Mouse (Mus musculus): ENCODE data around the gene Fam170b. TPM values are rescaled to one million over a fixed set of nuclear protein-coding genes. Genes with fewer than 3 reads are reported as not detected.

Gene Fam170b
- polyA plus RNA-seq, 1 experiment, result not detected

GRCm38 (mm10) chr14:32825426-32826032, 8.2 kb upstream of the Fam170b start:
- no peak overlapping the region for H3K4me3 ChIP-seq (ENCODE audit: insufficient read depth, low read length)
- H3K27ac ChIP-seq (ENCODE audit: insufficient read depth, low read length), result no peak overlapping the region
- H3K4me1 ChIP-seq (ENCODE audit: control insufficient read depth, insufficient read depth, low read length), result no peaks in the 10 kb centered on the region
- TF ChIP-seq CTCF (IDR thresholded peaks at IDR 0.05; ENCODE audit: borderline replicate concordance, insufficient read depth, low read length), result no peak

- Histone ChIP-seq H3K4me3 (ENCODE audit: insufficient read depth, low read length) (no peak overlapping the region), H3K27ac (ENCODE audit: insufficient read depth, low read length) (no peak overlapping the region), H3K4me1 (ENCODE audit: control insufficient read depth, insufficient read depth, low read length) (no peaks in the 10 kb centered on the region)
- TF ChIP-seq CTCF (IDR thresholded peaks at IDR 0.05; ENCODE audit: borderline replicate concordance, insufficient read depth, low read length) (no peak), POLR2A (IDR thresholded peaks at IDR 0.05; ENCODE audit: low read depth, low read length) (no peak)
Measured at GRCm38 (mm10) chr14:32827165-32827564, 6.6 kb upstream of the Fam170b start.

- TF ChIP-seq CTCF (IDR thresholded peaks at IDR 0.05; ENCODE audit: borderline replicate concordance, insufficient read depth, low read length), result no peak
- TF ChIP-seq POLR2A (IDR thresholded peaks at IDR 0.05; ENCODE audit: low read depth, low read length), result no peak
- Histone ChIP-seq H3K27ac (ENCODE audit: insufficient read depth, low read length) (no peak overlapping the region), H3K4me1 (ENCODE audit: control insufficient read depth, insufficient read depth, low read length) (no peaks in the 10 kb centered on the region), H3K4me3 (ENCODE audit: insufficient read depth, low read length) (no peak overlapping the region)
Measured at GRCm38 (mm10) chr14:32827994-32828650, 5.6 kb upstream of the Fam170b start.

GRCm38 (mm10) chr14:32835181-32835580, 1.4 kb downstream of the Fam170b start:
- H3K4me1 ChIP-seq (ENCODE audit: control insufficient read depth, insufficient read depth, low read length), result no peaks in the 10 kb centered on the region
- TF ChIP-seq CTCF (IDR thresholded peaks at IDR 0.05; ENCODE audit: borderline replicate concordance, insufficient read depth, low read length), result no peak
- TF ChIP-seq POLR2A (IDR thresholded peaks at IDR 0.05; ENCODE audit: low read depth, low read length), result no peak
- H3K27ac ChIP-seq (ENCODE audit: insufficient read depth, low read length), result no peak overlapping the region
- no peak overlapping the region for H3K4me3 ChIP-seq (ENCODE audit: insufficient read depth, low read length)

- Histone ChIP-seq H3K4me1 (ENCODE audit: control insufficient read depth, insufficient read depth, low read length) (no peaks in the 10 kb centered on the region), H3K27ac (ENCODE audit: insufficient read depth, low read length) (no peak overlapping the region), H3K4me3 (ENCODE audit: insufficient read depth, low read length) (no peak overlapping the region)
- TF ChIP-seq POLR2A (IDR thresholded peaks at IDR 0.05; ENCODE audit: low read depth, low read length) (no peak), CTCF (IDR thresholded peaks at IDR 0.05; ENCODE audit: borderline replicate concordance, insufficient read depth, low read length) (no peak)
Measured at GRCm38 (mm10) chr14:32835596-32835995, 1.8 kb downstream of the Fam170b start.

GRCm38 (mm10) chr14:32836191-32836590, 2.4 kb downstream of the Fam170b start:
- Histone ChIP-seq H3K27ac (ENCODE audit: insufficient read depth, low read length) (no peak overlapping the region), H3K4me3 (ENCODE audit: insufficient read depth, low read length) (no peak overlapping the region), H3K4me1 (ENCODE audit: control insufficient read depth, insufficient read depth, low read length) (no peaks in the 10 kb centered on the region)
- TF ChIP-seq POLR2A (IDR thresholded peaks at IDR 0.05; ENCODE audit: low read depth, low read length) (no peak), CTCF (IDR thresholded peaks at IDR 0.05; ENCODE audit: borderline replicate concordance, insufficient read depth, low read length) (no peak)

- Histone ChIP-seq H3K4me1 (ENCODE audit: control insufficient read depth, insufficient read depth, low read length) (no peaks in the 10 kb centered on the region), H3K4me3 (ENCODE audit: insufficient read depth, low read length) (no peak overlapping the region), H3K27ac (ENCODE audit: insufficient read depth, low read length) (no peak overlapping the region)
- no peak for TF ChIP-seq CTCF (IDR thresholded peaks at IDR 0.05; ENCODE audit: borderline replicate concordance, insufficient read depth, low read length)
- no peak for TF ChIP-seq POLR2A (IDR thresholded peaks at IDR 0.05; ENCODE audit: low read depth, low read length)
Measured at GRCm38 (mm10) chr14:32842052-32842451, 8.3 kb downstream of the Fam170b start.

- Histone ChIP-seq H3K4me1 (ENCODE audit: control insufficient read depth, insufficient read depth, low read length) (no peaks in the 10 kb centered on the region), H3K4me3 (ENCODE audit: insufficient read depth, low read length) (no peak overlapping the region), H3K27ac (ENCODE audit: insufficient read depth, low read length) (no peak overlapping the region)
- no peak for TF ChIP-seq POLR2A (IDR thresholded peaks at IDR 0.05; ENCODE audit: low read depth, low read length)
- TF ChIP-seq CTCF (IDR thresholded peaks at IDR 0.05; ENCODE audit: borderline replicate concordance, insufficient read depth, low read length), result no peak
Measured at GRCm38 (mm10) chr14:32854059-32854458, 20.3 kb downstream of the Fam170b start.

- H3K4me1 ChIP-seq (ENCODE audit: control insufficient read depth, insufficient read depth, low read length), result no peaks in the 10 kb centered on the region
- H3K27ac ChIP-seq (ENCODE audit: insufficient read depth, low read length), result no peak overlapping the region
- TF ChIP-seq POLR2A (IDR thresholded peaks at IDR 0.05; ENCODE audit: low read depth, low read length) (no peak), CTCF (IDR thresholded peaks at IDR 0.05; ENCODE audit: borderline replicate concordance, insufficient read depth, low read length) (no peak)
- no peak overlapping the region for H3K4me3 ChIP-seq (ENCODE audit: insufficient read depth, low read length)
Measured at GRCm38 (mm10) chr14:32856246-32856645, 22.5 kb downstream of the Fam170b start.

- no peak; the same call in 1 of the 2 replicates for TF ChIP-seq POLR2A (IDR thresholded peaks at IDR 0.05; ENCODE audit: low read depth, low read length)
- TF ChIP-seq CTCF (IDR thresholded peaks at IDR 0.05; ENCODE audit: borderline replicate concordance, insufficient read depth, low read length), result no peak
- no peak within 1 kb of the TSS for H3K27ac ChIP-seq (ENCODE audit: insufficient read depth, low read length)
- H3K4me1 ChIP-seq (ENCODE audit: control insufficient read depth, insufficient read depth, low read length), result no peaks in the 10 kb centered on the region
- H3K4me3 ChIP-seq (ENCODE audit: insufficient read depth, low read length), result peak within 1 kb of the TSS; percentile 36
Measured at GRCm38 (mm10) chr14:32856681-32857328, 23.0 kb downstream of the Fam170b start, which contains the start of gene Vstm4. Gene Vstm4 (plus strand): TSS chr14:32856756.
